ENCODE assay signal across 8 mouse cellular contexts in the genomic region with DNA sequence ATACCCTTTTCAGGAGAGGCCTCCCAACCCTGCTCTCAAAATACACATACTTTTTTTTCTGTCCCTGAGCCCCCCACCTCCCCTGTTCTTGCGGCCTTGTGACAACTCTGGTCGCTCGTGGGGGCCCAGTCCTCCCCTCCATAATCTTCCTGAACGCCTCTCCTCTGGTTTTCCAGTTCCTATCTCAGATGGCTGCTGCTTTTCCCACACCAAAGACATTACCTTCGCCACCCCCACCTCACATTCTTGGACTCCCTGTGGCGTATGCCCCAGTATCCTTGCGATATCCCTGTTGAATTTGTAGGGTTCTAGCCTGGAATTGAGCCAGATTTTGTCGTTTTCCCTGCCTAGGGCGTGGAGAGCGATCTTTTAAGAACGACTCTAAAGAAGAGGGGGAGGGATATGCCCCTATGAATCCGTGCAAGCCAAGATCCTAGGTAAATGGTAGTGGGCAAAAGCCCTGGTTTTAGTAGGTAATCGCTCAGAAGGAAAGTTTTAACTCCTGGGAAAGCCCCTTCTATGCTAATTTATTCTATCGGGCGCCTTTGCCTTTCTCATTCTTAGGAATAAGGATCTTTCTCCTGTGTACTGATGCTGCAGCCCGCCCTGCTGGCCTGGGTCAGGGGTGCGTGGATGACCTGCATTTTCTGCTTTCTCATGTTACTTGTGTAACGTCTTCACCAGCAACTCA. TPM values are rescaled to one million over a fixed set of nuclear protein-coding genes. Genes with fewer than 3 reads are reported as not detected.
DNase-seq lines count a peak whose midpoint lies in the region; ATAC-seq and TF ChIP-seq lines count a peak whose summit lies in the region.

No protein-coding gene starts in this region.

- peak overlapping the region; percentile 85 to 90 (median 87) for H3K4me3 ChIP-seq in CH12.LX (replicated peaks in 1 of 3; ENCODE audit: low read depth in 2 of 3, low read length in 2 of 3, poor library complexity in 1 of 3)
- H3K4me3 ChIP-seq in embryonic facial prominence, embryonic 11.5 days (ENCODE audit: low read depth, low read length), result peak overlapping the region; percentile 95
- H3K4me3 ChIP-seq in heart, embryonic 13.5 days, result peak overlapping the region; percentile 97
- peak overlapping the region; percentile 79 for H3K4me3 ChIP-seq in lung, adult 2 months (replicated peaks; ENCODE audit: extremely low read depth, low read depth, low read length)

- H3K79me2 ChIP-seq in CH12.LX (replicated peaks; ENCODE audit: control insufficient read depth, extremely low read depth, insufficient read depth, poor library complexity, severe bottlenecking), result peaks cover 72% of the 10 kb centered on the region

- ATAC-seq in embryonic facial prominence, embryonic 11.5 days (replicated peaks; ENCODE audit: insufficient number of reproducible peaks, low FRiP score, low TSS enrichment, low read depth), result no peak
- ATAC-seq in heart, embryonic 13.5 days (ENCODE audit: extremely low read depth, insufficient number of reproducible peaks, low FRiP score, low TSS enrichment), result no peak

- H3K4me2 ChIP-seq in CH12.LX (ENCODE audit: insufficient read depth, low read depth, poor library complexity, severe bottlenecking), result peak overlapping the region; percentile 11; the same call in 1 of the 2 replicates
- H3K4me2 ChIP-seq in embryonic facial prominence, embryonic 11.5 days (ENCODE audit: low read depth, low read length), result peak overlapping the region; percentile 61
- peak overlapping the region; percentile 83 for H3K4me2 ChIP-seq in heart, embryonic 13.5 days

- peak overlapping the region; percentile 97 for H3K27ac ChIP-seq in CH12.LX (ENCODE audit: insufficient read depth, low read depth)
- peak overlapping the region; percentile 100 for H3K27ac ChIP-seq in embryonic facial prominence, embryonic 11.5 days (replicated peaks; ENCODE audit: low read depth, low read length)
- H3K27ac ChIP-seq in heart, embryonic 13.5 days (replicated peaks), result peak overlapping the region; percentile 100

- no peaks in the 10 kb centered on the region for H3K27me3 ChIP-seq in CH12.LX (replicated peaks)
- H3K27me3 ChIP-seq in embryonic facial prominence, embryonic 11.5 days (ENCODE audit: control insufficient read depth, insufficient read depth, low read length), result no peaks in the 10 kb centered on the region
- H3K27me3 ChIP-seq in heart, embryonic 13.5 days (replicated peaks), result no peaks in the 10 kb centered on the region

- H3K36me3 ChIP-seq in CH12.LX (replicated peaks in 1 of 2; ENCODE audit: control insufficient read depth in 1 of 2, insufficient read depth in 1 of 2, low read length in 1 of 2), result peaks cover 2 to 12% of the 10 kb centered on the region in 2 experiments
- H3K36me3 ChIP-seq in embryonic facial prominence, embryonic 11.5 days (replicated peaks; ENCODE audit: control insufficient read depth, insufficient read depth, low read depth, low read length), result no peaks in the 10 kb centered on the region
- H3K36me3 ChIP-seq in heart, embryonic 13.5 days, result no peaks in the 10 kb centered on the region; the same call in 1 of the 2 replicates

- in situ Hi-C loops in CH12.LX (cut with MboI; ENCODE audit: low pct_ligation_motif_present, low pct_unique_long_range_greater_than_20kb, low sequenced_read_pairs), result loop anchor here (5.0 kb wide), 1 partner anchor 36 kb away; no protein-coding TSS in a partner anchor

- peak; percentile 29; the same call in 1 of the 2 replicates for TF ChIP-seq POLR2A in CH12.LX (IDR thresholded peaks at IDR 0.05; ENCODE audit: low read depth, low read length)
- no peak for TF ChIP-seq POLR2A in lung, adult 2 months (IDR thresholded peaks at IDR 0.05; ENCODE audit: borderline replicate concordance, extremely low read depth, low read depth, low read length)

- peaks cover 0 to 28% of the 10 kb centered on the region in 2 experiments; a peak in 3 of 4 replicates for H3K4me1 ChIP-seq in CH12.LX (ENCODE audit: control insufficient read depth in 1 of 2, insufficient read depth in 2 of 2)
- no peaks in the 10 kb centered on the region; the same call in 1 of the 2 replicates for H3K4me1 ChIP-seq in embryonic facial prominence, embryonic 11.5 days (ENCODE audit: control insufficient read depth, insufficient read depth, low read length)
- peaks cover 56% of the 10 kb centered on the region for H3K4me1 ChIP-seq in heart, embryonic 13.5 days
- peaks cover 21% of the 10 kb centered on the region for H3K4me1 ChIP-seq in lung, adult 2 months (ENCODE audit: control insufficient read depth, insufficient read depth, low read length)

- DNase-seq in CH12.LX (ENCODE audit: extremely low read depth), result peak; percentile 76
- peak; percentile 46 for DNase-seq in adrenal gland, adult 8-10 months
- DNase-seq in embryonic facial prominence, embryonic 11.5 days (ENCODE audit: low spot score), result peak; percentile 39
- peak; percentile 36 for DNase-seq in kidney, postnatal 14 days
- DNase-seq in lung, adult 2 months, result peak; percentile 52
- peak; percentile 37 for DNase-seq in ovary, postnatal 36 days (ENCODE audit: low spot score)
- peak; percentile 55 for DNase-seq in yolk sac, embryonic 10.5 days (ENCODE audit: low spot score)

- peak; percentile 21; the same call in 1 of the 2 replicates for TF ChIP-seq EP300 in CH12.LX (IDR thresholded peaks at IDR 0.05; ENCODE audit: low read length)

- no peaks in the 10 kb centered on the region for H3K9me3 ChIP-seq in CH12.LX (replicated peaks; ENCODE audit: low read length)
- H3K9me3 ChIP-seq in embryonic facial prominence, embryonic 11.5 days (replicated peaks; ENCODE audit: control insufficient read depth, low read length), result no peaks in the 10 kb centered on the region
- H3K9me3 ChIP-seq in heart, embryonic 13.5 days, result no peaks in the 10 kb centered on the region

- WGBS in embryonic facial prominence, embryonic 11.5 days, result under 1% methylated on average over 18 of the region's 18 CpGs
- WGBS in heart, embryonic 13.5 days, result under 1% methylated on average over 18 of the region's 18 CpGs
- WGBS in lung, adult 2 months, result under 1% methylated on average over 18 of the region's 18 CpGs

- no peak; a peak in 1 of 4 replicates for TF ChIP-seq CTCF in CH12.LX (conservative IDR thresholded peaks at IDR 0.05 in 1 of 2, IDR thresholded peaks at IDR 0.05 in 1 of 2; ENCODE audit: low read depth in 2 of 2, low read length in 2 of 2)
- TF ChIP-seq CTCF in lung, adult 2 months (IDR thresholded peaks at IDR 0.05; ENCODE audit: insufficient read depth, low read length), result no peak

- dilution Hi-C loops in CH12.LX (cut with MboI; ENCODE audit: extremely low pct_ligation_motif_present, extremely low pct_unique_long_range_greater_than_20kb, low sequenced_read_pairs), result no loop called here

- peak overlapping the region; percentile 98 for H3K9ac ChIP-seq in CH12.LX (ENCODE audit: insufficient read depth, low read depth)
- H3K9ac ChIP-seq in embryonic facial prominence, embryonic 11.5 days (replicated peaks; ENCODE audit: low read length), result peak overlapping the region; percentile 100
- peak overlapping the region; percentile 100 for H3K9ac ChIP-seq in heart, embryonic 13.5 days

- peak; percentile 25 for TF ChIP-seq RAD21 in CH12.LX (IDR thresholded peaks at IDR 0.05; ENCODE audit: low read depth, low read length)

TF ChIP-seq in CH12.LX, 34 proteins besides CTCF, POLR2A, EP300 and RAD21:
- TF ChIP-seq MAFK (IDR thresholded peaks at IDR 0.05; ENCODE audit: insufficient replicate concordance, low read length) (no peak), NELFE (IDR thresholded peaks at IDR 0.05; ENCODE audit: low read depth, low read length) (peak; percentile 23; the same call in 1 of the 2 replicates), TBP (conservative IDR thresholded peaks at IDR 0.05; ENCODE audit: low read depth, low read length) (peak; percentile 74), SIN3A (IDR thresholded peaks at IDR 0.05; ENCODE audit: low read length) (peak; percentile 49; the same call in 1 of the 2 replicates), JUND (conservative IDR thresholded peaks at IDR 0.05; ENCODE audit: low read depth, low read length) (no peak), MXI1 (IDR thresholded peaks at IDR 0.05; ENCODE audit: low read depth, low read length) (peak; percentile 51; the same call in 1 of the 2 replicates), POLR2AphosphoS2 (IDR thresholded peaks at IDR 0.05; ENCODE audit: low read depth, low read length) (peak; percentile 90), CHD2 (IDR thresholded peaks at IDR 0.05; ENCODE audit: low read length) (peak; percentile 58; the same call in 1 of the 2 replicates), CHD1 (IDR thresholded peaks at IDR 0.05; ENCODE audit: low read depth, low read length) (peak; percentile 86)

RNA-seq across cellular contexts. Expression of gene Setd5, which starts 1.0 kb away (rescaled TPM):
- total RNA-seq in CH12.LX (2012; rRNA removed) (56.8 and 57.7 TPM in 2 replicates), CH12.LX (2014; rRNA removed) (59.6 and 67.4 TPM in 2 replicates)
- polyA plus RNA-seq in CH12.LX (2012; ENCODE audit: insufficient read length, low read depth), result 72.1 and 80.4 TPM in 2 replicates
- total RNA-seq in adrenal gland, adult 8-10 months (2022), result 100 to 1,000 TPM in 2 of 4 experiments, 10 to 100 TPM in 2; 88.7 to 146 (median 108) TPM
- polyA plus RNA-seq in embryonic facial prominence, embryonic 11.5 days (2014; fragmentation: Nextera tagmentation; extraction: Ambion mirVana), result 76.3 and 83.8 TPM in 2 replicates
- 49.5 and 55.8 TPM in 2 replicates for polyA plus RNA-seq in heart, embryonic 13.5 days (2015; fragmentation: Nextera tagmentation; extraction: Ambion mirVana)
- polyA plus RNA-seq in lung, adult 2 months (2012; rRNA removed), result 28.7 and 30.6 TPM in 2 replicates

RNA-seq across cellular contexts. Expression of gene Thumpd3, which starts 32.2 kb away (rescaled TPM):
- total RNA-seq in CH12.LX (2012; rRNA removed) (37.1 and 43.4 TPM in 2 replicates), CH12.LX (2014; rRNA removed) (78.1 and 89.0 TPM in 2 replicates)
- polyA plus RNA-seq in CH12.LX (2012; ENCODE audit: insufficient read length, low read depth), result 66.2 and 69.3 TPM in 2 replicates
- 10 to 100 TPM; 35.4 to 46.8 (median 41.3) TPM for total RNA-seq in adrenal gland, adult 8-10 months (2022)
- 51.6 and 52.4 TPM in 2 replicates for polyA plus RNA-seq in embryonic facial prominence, embryonic 11.5 days (2014; fragmentation: Nextera tagmentation; extraction: Ambion mirVana)
- 32.2 and 34.9 TPM in 2 replicates for polyA plus RNA-seq in heart, embryonic 13.5 days (2015; fragmentation: Nextera tagmentation; extraction: Ambion mirVana)
- polyA plus RNA-seq in lung, adult 2 months (2012; rRNA removed), result 3.5 and 5.8 TPM in 2 replicates

Comparison
In these comparisons a context has a peak if more than half of its experiments do, and no peak if none do; other contexts are left out.
1. H3K4me2 ChIP-seq: peak in every context shown above with its lines; median percentile 83 in heart, embryonic 13.5 days; 61 in embryonic facial prominence, embryonic 11.5 days; 11 in CH12.LX.